Mouse (Mus musculus) urinary bladder, adult 2 months (tissue): ENCODE results near the gene Sh2b1. TPM values are rescaled to one million over a fixed set of nuclear protein-coding genes. Genes with fewer than 3 reads are reported as not detected.
"Not testable (repeated sequence)": the region's sequence is repeated elsewhere in the genome, so short reads cannot be mapped to it uniquely, and the experiment has no call there.

Experiments used
- DNase-seq: peaks from one replicate; pipeline ENCODE4 v3.0.0; 2022; ENCODE audit warnings: low spot score
- polyA plus RNA-seq: library from polyadenylated mRNA; depleted of rRNA; stranded (reverse); fragments of >200 nt; gene quantifications from 2 replicates; pipeline ENCODE4 v1.2.3, GENCODE M21; 2012; rRNA removed

Gene Sh2b1
- 49.2 and 52.0 TPM in 2 replicates for polyA plus RNA-seq

GRCm38 (mm10) chr7:126474993-126475581, at the start of gene Sh2b1:
Sh2b1 (minus strand) TSS chr7:126475424.
- DNase-seq, result peak; percentile 73

GRCm38 (mm10) chr7:126523316-126523715, 48.1 kb upstream of the Sh2b1 start:
- no peak for DNase-seq

GRCm38 (mm10) chr7:126519513-126519912, 44.3 kb upstream of the Sh2b1 start:
- DNase-seq, result no peak

- DNase-seq, result no peak
These were observed 43.2 kb upstream of the Sh2b1 start for GRCm38 (mm10) chr7:126518261-126518941.

GRCm38 (mm10) chr7:126511287-126511686, 36.1 kb upstream of the Sh2b1 start:
- DNase-seq, result no peak

GRCm38 (mm10) chr7:126507126-126507778, 32.0 kb upstream of the Sh2b1 start:
- DNase-seq, result no peak

- DNase-seq, result no peak
These were observed 29.7 kb upstream of the Sh2b1 start for GRCm38 (mm10) chr7:126504913-126505312.

- peak; percentile 95 for DNase-seq
These were observed 28.2 kb upstream of the Sh2b1 start, which contains the start of gene Atxn2l for GRCm38 (mm10) chr7:126503273-126503878. Atxn2l (minus strand) TSS chr7:126503437.

- DNase-seq, result no peak
These were observed 27.5 kb upstream of the Sh2b1 start for GRCm38 (mm10) chr7:126502751-126503150.

GRCm38 (mm10) chr7:126502023-126502741, 27.0 kb upstream of the Sh2b1 start:
- DNase-seq, result peak; percentile 79

- no peak for DNase-seq
These were observed 26.4 kb upstream of the Sh2b1 start for GRCm38 (mm10) chr7:126501684-126502022.

GRCm38 (mm10) chr7:126499416-126499815, 24.2 kb upstream of the Sh2b1 start:
- no peak for DNase-seq

GRCm38 (mm10) chr7:126497966-126498365, 22.7 kb upstream of the Sh2b1 start:
- no peak for DNase-seq

- no peak for DNase-seq
These were observed 21.3 kb upstream of the Sh2b1 start for GRCm38 (mm10) chr7:126496475-126496874.

GRCm38 (mm10) chr7:126494120-126494519, 18.9 kb upstream of the Sh2b1 start:
- DNase-seq, result no peak

GRCm38 (mm10) chr7:126491973-126492372, 16.7 kb upstream of the Sh2b1 start:
- no peak for DNase-seq

GRCm38 (mm10) chr7:126491005-126491404, 15.8 kb upstream of the Sh2b1 start:
- DNase-seq, result no peak

- not testable (repeated sequence) for DNase-seq
These were observed 12.6 kb upstream of the Sh2b1 start for GRCm38 (mm10) chr7:126487617-126488385.

GRCm38 (mm10) chr7:126487052-126487483, 11.8 kb upstream of the Sh2b1 start, which contains the start of gene Tufm:
Tufm (plus strand) TSS chr7:126487361.
- DNase-seq, result peak; percentile 79

GRCm38 (mm10) chr7:126482392-126482871, 7.2 kb upstream of the Sh2b1 start:
- peak; percentile 78 for DNase-seq

GRCm38 (mm10) chr7:126481699-126482098, 6.5 kb upstream of the Sh2b1 start:
- DNase-seq, result no peak
